Mouse (Mus musculus): ENCODE results near the gene Olfr199. TPM values are rescaled to one million over a fixed set of nuclear protein-coding genes. Genes with fewer than 3 reads are reported as not detected.

The Olfr199 gene
- not detected in 2 replicates for polyA plus RNA-seq (2012; rRNA removed; ENCODE audit: low replicate concordance)

GRCm38 (mm10) chr16:59219667-59220066 lies at the start of gene Olfr199:
Gene Olfr199 (minus strand): TSS chr16:59219767.

GRCm38 (mm10) chr16:59203433-59203832 lies 16.1 kb downstream of the Olfr199 start, which contains the start of gene Olfr198:
Gene Olfr198 (minus strand): TSS chr16:59203533.

DNA sequence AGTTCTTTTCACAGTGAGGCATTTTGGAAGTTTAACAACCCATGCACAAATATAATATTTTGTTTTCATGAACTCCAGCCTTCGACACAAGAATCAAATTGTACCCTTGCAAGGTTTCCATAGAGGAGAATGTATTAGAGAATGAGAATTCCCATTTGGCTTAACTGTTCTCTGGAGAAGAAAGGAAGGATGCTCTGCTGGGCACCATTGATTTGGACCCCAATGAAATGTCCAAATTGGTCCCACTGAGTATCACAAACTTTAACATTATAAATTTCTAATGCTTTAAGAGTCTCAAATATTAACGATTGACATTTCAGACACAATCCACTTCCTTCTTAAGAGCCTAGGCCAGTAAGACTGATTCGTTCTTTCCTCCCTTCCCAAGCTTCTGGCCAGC lies 49.2 kb downstream of the Olfr199 start, which contains the start of gene Olfr196:
TSS of gene Olfr196 (minus strand) at position 101 of the 400 bp plus-strand sequence.

Other genes with a start within 250 kb of the Olfr199 start
- gene Olfr183, start 224.4 kb downstream of the Olfr199 start, polyA plus RNA-seq (2012; rRNA removed; ENCODE audit: low replicate concordance), result not detected in 2 replicates
- gene Olfr186, start 189.5 kb downstream of the Olfr199 start, polyA plus RNA-seq (2012; rRNA removed; ENCODE audit: low replicate concordance), result not detected in 2 replicates
- not detected in 2 replicates for gene Olfr187, start 180.0 kb downstream of the Olfr199 start, polyA plus RNA-seq (2012; rRNA removed; ENCODE audit: low replicate concordance)
- not detected in 2 replicates for gene Olfr190, start 141.8 kb downstream of the Olfr199 start, polyA plus RNA-seq (2012; rRNA removed; ENCODE audit: low replicate concordance)
- gene Olfr191, start 129.9 kb downstream of the Olfr199 start, polyA plus RNA-seq (2012; rRNA removed; ENCODE audit: low replicate concordance), result not detected in 2 replicates
- not detected in 2 replicates for gene Olfr193, start 107.9 kb downstream of the Olfr199 start, polyA plus RNA-seq (2012; rRNA removed; ENCODE audit: low replicate concordance)
- not detected in 2 replicates for gene Olfr194, start 98.7 kb downstream of the Olfr199 start, polyA plus RNA-seq (2012; rRNA removed; ENCODE audit: low replicate concordance)
- gene Olfr195, start 72.7 kb downstream of the Olfr199 start, polyA plus RNA-seq (2012; rRNA removed; ENCODE audit: low replicate concordance), result not detected in 2 replicates
- not detected in 2 replicates for gene Olfr196, start 49.3 kb downstream of the Olfr199 start, polyA plus RNA-seq (2012; rRNA removed; ENCODE audit: low replicate concordance)
- not detected in 2 replicates for gene Olfr198, start 16.2 kb downstream of the Olfr199 start, polyA plus RNA-seq (2012; rRNA removed; ENCODE audit: low replicate concordance)
- not detected in 2 replicates for gene Olfr201, start 52.9 kb upstream of the Olfr199 start, polyA plus RNA-seq (2012; rRNA removed; ENCODE audit: low replicate concordance)
- not detected in 2 replicates for gene Olfr202, start 67.0 kb upstream of the Olfr199 start, polyA plus RNA-seq (2012; rRNA removed; ENCODE audit: low replicate concordance)
- not detected in 2 replicates for gene Olfr203, start 79.1 kb upstream of the Olfr199 start, polyA plus RNA-seq (2012; rRNA removed; ENCODE audit: low replicate concordance)
- gene Olfr204, start 98.5 kb upstream of the Olfr199 start, polyA plus RNA-seq (2012; rRNA removed; ENCODE audit: low replicate concordance), result not detected in 2 replicates
- not detected in 2 replicates for gene Olfr205, start 111.4 kb upstream of the Olfr199 start, polyA plus RNA-seq (2012; rRNA removed; ENCODE audit: low replicate concordance)
- not detected in 2 replicates for gene Olfr206, start 129.5 kb upstream of the Olfr199 start, polyA plus RNA-seq (2012; rRNA removed; ENCODE audit: low replicate concordance)
- gene Olfr209, start 144.2 kb upstream of the Olfr199 start, polyA plus RNA-seq (2012; rRNA removed; ENCODE audit: low replicate concordance), result not detected in 2 replicates
- 0.03 TPM in 1 of 2 replicates, not detected in the other for gene Gabrr3, start 187.6 kb upstream of the Olfr199 start, polyA plus RNA-seq (2012; rRNA removed; ENCODE audit: low replicate concordance)